Mouse (Mus musculus): ENCODE results near the gene Cntn4.

DNA sequence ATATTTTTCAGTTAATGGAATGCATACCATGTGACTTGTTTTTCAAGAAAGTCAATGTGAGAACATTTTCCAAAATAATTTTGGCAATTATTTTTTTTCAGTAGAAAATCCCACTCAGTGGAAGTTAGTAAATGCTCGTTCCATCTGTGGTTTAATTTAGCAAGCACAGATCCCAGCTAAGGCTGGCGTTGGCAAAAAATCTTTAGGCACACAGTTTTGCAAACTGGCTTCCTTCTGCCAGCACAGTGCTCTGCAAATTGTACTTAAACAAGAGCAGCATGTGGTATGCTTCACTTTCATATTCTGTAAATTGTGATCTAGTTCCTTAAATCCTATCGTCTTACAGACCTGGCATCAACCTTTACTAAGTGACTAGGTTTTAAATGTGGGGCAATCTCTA lies 821.7 kb downstream of the Cntn4 start:
- no peak for TF ChIP-seq TAL1 (IDR thresholded peaks at IDR 0.05; ENCODE audit: low read length)
- TF ChIP-seq GATA1 (IDR thresholded peaks at IDR 0.05; ENCODE audit: low read length), result no peak
